Mouse (Mus musculus): ENCODE measurements around the gene Zc3h7a. TPM values are rescaled to one million over a fixed set of nuclear protein-coding genes. Genes with fewer than 3 reads are reported as not detected.

The Zc3h7a gene
- polyA plus RNA-seq, 1 experiment from 2014 or later: 70.6 TPM

DNA sequence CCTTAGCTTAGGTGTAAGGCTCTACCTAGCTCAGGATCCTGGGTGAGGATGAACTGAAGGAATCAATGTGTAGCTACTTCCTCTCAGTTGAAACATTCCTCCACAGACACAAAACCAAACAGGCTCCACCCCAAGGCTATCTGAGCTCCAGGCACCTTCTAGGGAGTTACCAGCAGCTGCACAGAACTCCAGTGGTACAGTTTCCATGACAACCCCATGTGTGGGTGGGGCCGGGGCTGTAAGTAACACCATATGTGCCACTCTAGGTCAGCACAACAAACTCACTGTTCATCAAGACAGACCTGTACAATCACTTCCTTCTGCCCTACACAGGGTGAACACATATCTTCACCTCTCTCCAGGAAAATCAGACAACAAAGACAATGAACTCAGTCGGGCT is 22.3 kb upstream of the Zc3h7a start:
- Histone ChIP-seq H3K4me3 (ENCODE audit: control insufficient read depth in 1 of 2, insufficient read depth in 1 of 2, low read depth in 1 of 2, low read length in 2 of 2) (no peak overlapping the region), H3K27me3 (ENCODE audit: control insufficient read depth, insufficient read depth, low read length) (no peaks in the 10 kb centered on the region), H3K27ac (replicated peaks in 1 of 2; ENCODE audit: control insufficient read depth in 1 of 2, insufficient read depth in 1 of 2, low read depth in 2 of 2, low read length in 2 of 2) (no peak overlapping the region), H3K4me1 (ENCODE audit: control insufficient read depth in 2 of 2, insufficient read depth in 2 of 2, low read length in 2 of 2) (peaks cover 0 to 9% of the 10 kb centered on the region in 2 experiments; a peak in 2 of 4 replicates), H3K4me2 (ENCODE audit: low read length) (no peak overlapping the region), H3K9ac (ENCODE audit: low read length) (no peak overlapping the region), H3K36me3 (ENCODE audit: control insufficient read depth, insufficient read depth, low read length) (peaks cover 83% of the 10 kb centered on the region), H3K9me3 (ENCODE audit: control insufficient read depth, low read length) (no peaks in the 10 kb centered on the region)
- WGBS: 78% methylated on average over 2 of the region's 2 CpGs
- ATAC-seq (ENCODE audit: insufficient number of reproducible peaks, insufficient read depth, low FRiP score, low read depth): no peak

- Histone ChIP-seq H3K27ac (replicated peaks in 1 of 2; ENCODE audit: control insufficient read depth in 1 of 2, insufficient read depth in 1 of 2, low read depth in 2 of 2, low read length in 2 of 2) (no peak overlapping the region), H3K9ac (ENCODE audit: low read length) (no peak overlapping the region), H3K4me2 (ENCODE audit: low read length) (no peak overlapping the region), H3K9me3 (ENCODE audit: control insufficient read depth, low read length) (no peaks in the 10 kb centered on the region), H3K36me3 (ENCODE audit: control insufficient read depth, insufficient read depth, low read length) (peaks cover 97% of the 10 kb centered on the region), H3K4me1 (ENCODE audit: control insufficient read depth in 2 of 2, insufficient read depth in 2 of 2, low read length in 2 of 2) (peaks cover 0 to 6% of the 10 kb centered on the region in 2 experiments; a peak in 1 of 4 replicates), H3K4me3 (ENCODE audit: control insufficient read depth in 1 of 2, insufficient read depth in 1 of 2, low read depth in 1 of 2, low read length in 2 of 2) (no peak overlapping the region), H3K27me3 (ENCODE audit: control insufficient read depth, insufficient read depth, low read length) (no peaks in the 10 kb centered on the region)
- no peak for ATAC-seq (ENCODE audit: insufficient number of reproducible peaks, insufficient read depth, low FRiP score, low read depth)
- 90% methylated on average over 4 of the region's 4 CpGs for WGBS
Observed at GRCm38 (mm10) chr16:11197052-11197451, 20.9 kb upstream of the Zc3h7a start.

DNA sequence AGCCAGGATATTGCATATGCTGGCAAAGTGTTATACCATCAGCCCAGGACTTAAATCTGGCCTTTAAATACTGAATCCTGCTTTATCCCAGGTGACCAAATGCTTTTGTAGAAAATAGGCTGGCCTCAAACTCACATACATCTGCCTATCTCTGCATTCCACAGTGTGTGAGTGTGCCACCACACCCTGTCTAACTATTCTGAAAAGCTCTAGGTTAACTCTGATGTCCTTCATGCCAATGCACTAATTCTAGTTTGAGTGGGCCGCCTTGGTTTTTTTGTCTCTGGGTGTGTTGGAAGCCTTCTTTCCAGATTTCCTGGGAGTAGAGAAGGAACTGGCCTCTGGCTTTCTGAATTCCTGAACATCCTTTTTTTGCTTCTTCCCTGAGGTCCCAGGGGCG is 17.0 kb upstream of the Zc3h7a start:
- H3K4me3 ChIP-seq (ENCODE audit: control insufficient read depth in 1 of 2, insufficient read depth in 1 of 2, low read depth in 1 of 2, low read length in 2 of 2): no peak overlapping the region
- no peaks in the 10 kb centered on the region for H3K9me3 ChIP-seq (ENCODE audit: control insufficient read depth, low read length)
- H3K27ac ChIP-seq (replicated peaks in 1 of 2; ENCODE audit: control insufficient read depth in 1 of 2, insufficient read depth in 1 of 2, low read depth in 2 of 2, low read length in 2 of 2): no peak overlapping the region
- no peak overlapping the region for H3K9ac ChIP-seq (ENCODE audit: low read length)
- H3K4me2 ChIP-seq (ENCODE audit: low read length): no peak overlapping the region
- H3K4me1 ChIP-seq (ENCODE audit: control insufficient read depth in 2 of 2, insufficient read depth in 2 of 2, low read length in 2 of 2): no peaks in the 10 kb centered on the region
- ATAC-seq (ENCODE audit: insufficient number of reproducible peaks, insufficient read depth, low FRiP score, low read depth): no peak
- no peaks in the 10 kb centered on the region for H3K27me3 ChIP-seq (ENCODE audit: control insufficient read depth, insufficient read depth, low read length)
- WGBS: 95% methylated on average over 2 of the region's 2 CpGs
- H3K36me3 ChIP-seq (ENCODE audit: control insufficient read depth, insufficient read depth, low read length): peaks cover 66% of the 10 kb centered on the region

DNA sequence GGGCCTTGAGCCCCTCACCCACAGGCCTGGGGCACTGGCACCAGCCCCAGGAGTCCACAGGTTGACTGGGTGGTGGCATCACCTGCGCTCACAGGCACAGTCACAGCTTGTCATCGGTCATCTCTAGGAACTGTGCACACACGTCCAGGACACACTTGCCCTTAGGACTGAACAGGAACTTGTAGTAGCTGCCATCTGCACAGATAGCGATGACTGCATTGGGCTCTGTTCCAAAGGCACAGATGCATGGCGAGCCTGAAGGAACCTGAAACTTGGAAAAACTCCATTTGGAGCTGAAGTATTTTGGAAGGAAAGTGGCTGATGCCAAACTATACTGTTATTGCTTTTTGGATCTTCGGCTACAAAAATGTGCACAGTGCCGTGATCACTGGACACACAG is 14.0 kb upstream of the Zc3h7a start:
- no peaks in the 10 kb centered on the region for H3K4me1 ChIP-seq (ENCODE audit: control insufficient read depth in 2 of 2, insufficient read depth in 2 of 2, low read length in 2 of 2)
- no peak overlapping the region for H3K4me3 ChIP-seq (ENCODE audit: control insufficient read depth in 1 of 2, insufficient read depth in 1 of 2, low read depth in 1 of 2, low read length in 2 of 2)
- WGBS: 62% methylated on average over 7 of the region's 7 CpGs
- no peak overlapping the region for H3K27ac ChIP-seq (replicated peaks in 1 of 2; ENCODE audit: control insufficient read depth in 1 of 2, insufficient read depth in 1 of 2, low read depth in 2 of 2, low read length in 2 of 2)
- H3K27me3 ChIP-seq (ENCODE audit: control insufficient read depth, insufficient read depth, low read length): no peaks in the 10 kb centered on the region
- no peak for ATAC-seq (ENCODE audit: insufficient number of reproducible peaks, insufficient read depth, low FRiP score, low read depth)
- peaks cover 35% of the 10 kb centered on the region for H3K36me3 ChIP-seq (ENCODE audit: control insufficient read depth, insufficient read depth, low read length)
- no peaks in the 10 kb centered on the region for H3K9me3 ChIP-seq (ENCODE audit: control insufficient read depth, low read length)
- H3K9ac ChIP-seq (ENCODE audit: low read length): no peak overlapping the region
- H3K4me2 ChIP-seq (ENCODE audit: low read length): no peak overlapping the region

DNA sequence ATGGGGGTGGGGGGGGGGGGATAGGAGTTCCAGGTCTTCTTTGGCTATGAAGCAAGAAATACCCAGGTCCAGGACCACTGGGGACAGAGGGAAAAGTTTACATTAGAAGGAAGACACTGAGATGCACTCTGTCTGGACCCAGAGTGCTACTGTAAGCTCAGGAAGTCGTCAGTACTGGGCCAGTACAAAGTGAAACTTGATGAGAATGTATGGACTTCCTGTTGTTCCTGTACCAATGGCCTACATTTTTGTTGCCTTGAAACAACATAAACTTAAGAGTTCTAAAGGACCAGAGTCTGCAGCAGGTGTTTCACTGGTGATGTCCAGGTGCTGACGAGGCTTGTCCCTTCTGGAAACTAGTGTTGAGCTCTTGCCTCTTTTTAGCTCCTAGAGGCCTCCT is 1.2 kb upstream of the Zc3h7a start:
- whole genome bisulfite sequencing: 67% methylated on average over 2 of the region's 2 CpGs
- ATAC-seq (ENCODE audit: insufficient number of reproducible peaks, insufficient read depth, low FRiP score, low read depth): no peak
- H3K27ac ChIP-seq (replicated peaks in 1 of 2; ENCODE audit: control insufficient read depth in 1 of 2, insufficient read depth in 1 of 2, low read depth in 2 of 2, low read length in 2 of 2): no peak overlapping the region

GRCm38 (mm10) chr16:11176884-11177244 is 671 bp upstream of the Zc3h7a start:
- peak overlapping the region; percentile 93 for H3K9ac ChIP-seq (ENCODE audit: low read length)
- 4% methylated on average over 4 of the region's 4 CpGs for WGBS
- ATAC-seq (ENCODE audit: insufficient number of reproducible peaks, insufficient read depth, low FRiP score, low read depth): no peak
- H3K9me3 ChIP-seq (ENCODE audit: control insufficient read depth, low read length): peaks cover 3% of the 10 kb centered on the region; the same call in 1 of the 2 replicates
- H3K4me3 ChIP-seq (ENCODE audit: control insufficient read depth in 1 of 2, insufficient read depth in 1 of 2, low read depth in 1 of 2, low read length in 2 of 2): peak overlapping the region; percentile 86 to 93
- H3K4me2 ChIP-seq (ENCODE audit: low read length): peak overlapping the region; percentile 68
- no peaks in the 10 kb centered on the region for H3K27me3 ChIP-seq (ENCODE audit: control insufficient read depth, insufficient read depth, low read length)
- H3K4me1 ChIP-seq (ENCODE audit: control insufficient read depth in 2 of 2, insufficient read depth in 2 of 2, low read length in 2 of 2): peaks cover 0 to 16% of the 10 kb centered on the region in 2 experiments; a peak in 3 of 4 replicates
- no peaks in the 10 kb centered on the region for H3K36me3 ChIP-seq (ENCODE audit: control insufficient read depth, insufficient read depth, low read length)
- H3K27ac ChIP-seq (replicated peaks in 1 of 2; ENCODE audit: control insufficient read depth in 1 of 2, insufficient read depth in 1 of 2, low read depth in 2 of 2, low read length in 2 of 2): peak overlapping the region; percentile 81 to 90

More for the DNA sequence above, 1.2 kb upstream of the Zc3h7a start:
- Histone ChIP-seq H3K9me3 (ENCODE audit: control insufficient read depth, low read length) (peaks cover 3% of the 10 kb centered on the region; the same call in 1 of the 2 replicates), H3K4me2 (ENCODE audit: low read length) (peak overlapping the region; percentile 68), H3K27me3 (ENCODE audit: control insufficient read depth, insufficient read depth, low read length) (no peaks in the 10 kb centered on the region), H3K36me3 (ENCODE audit: control insufficient read depth, insufficient read depth, low read length) (no peaks in the 10 kb centered on the region), H3K4me3 (ENCODE audit: control insufficient read depth in 1 of 2, insufficient read depth in 1 of 2, low read depth in 1 of 2, low read length in 2 of 2) (no peak overlapping the region), H3K9ac (ENCODE audit: low read length) (no peak overlapping the region), H3K4me1 (ENCODE audit: control insufficient read depth in 2 of 2, insufficient read depth in 2 of 2, low read length in 2 of 2) (peaks cover 0 to 16% of the 10 kb centered on the region in 2 experiments; a peak in 3 of 4 replicates)

DNA sequence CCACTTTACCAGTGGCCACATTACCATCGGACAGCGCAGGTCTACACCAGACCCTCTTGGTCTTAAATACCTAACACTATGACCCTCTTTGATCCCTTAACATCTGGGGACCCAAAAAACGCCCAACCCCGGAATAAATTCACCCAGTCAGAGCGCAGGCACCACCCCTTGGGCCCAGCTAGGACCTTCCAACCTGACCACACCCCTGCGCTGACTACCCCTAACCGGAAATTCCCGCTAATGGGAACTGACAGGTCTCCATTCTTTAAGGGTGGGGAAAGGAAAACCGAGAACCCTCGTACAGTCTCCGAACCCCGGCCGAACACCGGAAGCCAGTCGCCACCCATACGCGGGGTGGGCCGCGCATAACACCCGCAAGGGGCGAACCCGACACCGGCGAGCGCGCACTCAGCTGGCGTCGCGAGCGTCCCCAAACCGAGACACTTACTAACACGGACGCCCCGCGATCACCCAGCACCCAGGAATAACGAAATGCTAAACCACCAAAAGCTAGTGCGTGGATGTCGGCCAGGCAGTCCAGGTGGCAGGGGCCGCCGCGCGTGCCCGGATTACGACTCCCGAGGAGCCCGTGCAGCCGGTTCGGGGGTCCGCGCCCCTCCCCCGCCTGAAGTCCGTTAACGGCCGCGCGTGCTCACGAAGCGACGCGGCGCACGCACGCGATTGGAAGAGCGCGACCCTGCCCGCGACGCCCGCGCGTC is 545 bp downstream of the Zc3h7a start:
- peak overlapping the region; percentile 93 for H3K9ac ChIP-seq (ENCODE audit: low read length)
- H3K27me3 ChIP-seq (ENCODE audit: control insufficient read depth, insufficient read depth, low read length): no peaks in the 10 kb centered on the region
- ATAC-seq (ENCODE audit: insufficient number of reproducible peaks, insufficient read depth, low FRiP score, low read depth): peak; percentile 69
- no peaks in the 10 kb centered on the region for H3K36me3 ChIP-seq (ENCODE audit: control insufficient read depth, insufficient read depth, low read length)
- peaks cover 0 to 16% of the 10 kb centered on the region in 2 experiments; a peak in 3 of 4 replicates for H3K4me1 ChIP-seq (ENCODE audit: control insufficient read depth in 2 of 2, insufficient read depth in 2 of 2, low read length in 2 of 2)
- 1% methylated on average over 72 of the region's 72 CpGs for WGBS
- peak overlapping the region; percentile 68 for H3K4me2 ChIP-seq (ENCODE audit: low read length)
- H3K27ac ChIP-seq (replicated peaks in 1 of 2; ENCODE audit: control insufficient read depth in 1 of 2, insufficient read depth in 1 of 2, low read depth in 2 of 2, low read length in 2 of 2): peak overlapping the region; percentile 82 to 90
- H3K4me3 ChIP-seq (ENCODE audit: control insufficient read depth in 1 of 2, insufficient read depth in 1 of 2, low read depth in 1 of 2, low read length in 2 of 2): peak overlapping the region; percentile 86 to 93
- H3K9me3 ChIP-seq (ENCODE audit: control insufficient read depth, low read length): peaks cover 3% of the 10 kb centered on the region; the same call in 1 of the 2 replicates

Data from heart, embryonic 14.5 days (tissue).